Mouse (Mus musculus) c-Kit-positive CD71-positive TER-119-negative erythroid progenitor cells, embryonic 14.5 days (primary cell): Measurements from ENCODE around the gene Slc19a2.
"Not testable (repeated sequence)": the region's sequence is repeated elsewhere in the genome, so short reads cannot be mapped to it uniquely, and the experiment has no call there.

Experiments
- DNase-seq: peaks from one replicate; pipeline ENCODE4 v3.0.0-alpha.2; 2013; ENCODE audit warnings: low read depth

Slc19a2 gene

GRCm38 (mm10) chr1:164248465-164249331, at the start of gene Slc19a2:
TSS of gene Slc19a2 (plus strand) at chr1:164249046.
- peak; percentile 93 for DNase-seq

DNA sequence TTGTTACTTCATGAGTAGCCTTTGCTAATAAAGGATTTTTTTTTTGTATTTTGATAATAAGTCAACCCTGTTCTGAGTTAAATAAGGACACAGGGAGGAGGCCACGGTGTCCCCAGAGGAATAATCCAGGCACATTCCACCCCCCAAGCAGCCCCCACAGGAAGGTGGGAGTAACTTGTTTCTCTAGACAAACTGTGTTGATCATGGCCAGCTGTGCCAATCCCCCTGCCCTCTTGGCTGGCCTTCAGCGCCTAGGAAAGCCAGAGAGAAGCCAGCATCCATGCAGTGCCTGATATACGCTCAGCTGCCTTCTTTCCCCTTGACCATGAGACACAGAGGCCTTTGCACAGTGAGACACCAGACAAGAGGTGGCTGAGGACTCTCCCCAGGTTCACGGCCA, 49.3 kb upstream of the Slc19a2 start:
- DNase-seq: no peak

DNA sequence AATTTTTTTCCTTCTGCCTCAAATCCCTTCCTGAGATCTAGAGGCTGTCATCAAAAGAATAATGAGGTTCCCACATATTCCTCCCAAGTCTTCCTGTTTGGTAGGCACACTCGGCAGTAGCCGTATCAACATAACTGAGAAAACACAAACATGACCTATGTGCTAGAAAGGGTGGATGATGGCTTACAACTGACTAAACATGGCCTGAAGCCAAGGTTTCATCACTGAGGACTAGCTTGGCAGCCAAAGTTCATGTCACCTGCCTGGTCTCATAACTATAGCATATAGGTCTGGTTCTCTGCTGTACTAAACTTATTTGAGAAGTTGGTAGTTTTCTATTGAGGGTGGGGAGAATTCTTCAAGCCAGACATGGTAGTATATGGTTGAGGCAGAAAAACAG, 40.4 kb upstream of the Slc19a2 start:
- no peak for DNase-seq

DNA sequence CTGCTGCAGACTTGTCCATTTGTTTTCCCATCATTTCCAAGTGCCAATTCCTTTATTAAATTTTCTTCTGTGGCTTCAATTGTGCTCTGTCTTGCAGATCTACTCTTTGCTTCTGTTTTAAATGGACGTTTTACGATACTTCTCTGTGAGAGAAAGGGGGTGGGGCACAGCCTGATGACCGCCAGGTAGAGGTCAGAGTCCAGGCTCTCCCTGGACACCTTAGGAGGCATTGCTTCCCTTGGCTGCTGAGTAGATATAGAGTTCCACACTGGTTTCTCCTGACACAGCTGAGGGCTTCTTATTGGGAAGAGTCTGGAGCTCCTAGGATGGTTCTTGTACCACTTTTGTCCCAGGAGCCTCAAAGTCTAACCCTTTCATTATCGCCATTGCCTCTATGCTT, 37.9 kb upstream of the Slc19a2 start:
- no peak for DNase-seq

DNA sequence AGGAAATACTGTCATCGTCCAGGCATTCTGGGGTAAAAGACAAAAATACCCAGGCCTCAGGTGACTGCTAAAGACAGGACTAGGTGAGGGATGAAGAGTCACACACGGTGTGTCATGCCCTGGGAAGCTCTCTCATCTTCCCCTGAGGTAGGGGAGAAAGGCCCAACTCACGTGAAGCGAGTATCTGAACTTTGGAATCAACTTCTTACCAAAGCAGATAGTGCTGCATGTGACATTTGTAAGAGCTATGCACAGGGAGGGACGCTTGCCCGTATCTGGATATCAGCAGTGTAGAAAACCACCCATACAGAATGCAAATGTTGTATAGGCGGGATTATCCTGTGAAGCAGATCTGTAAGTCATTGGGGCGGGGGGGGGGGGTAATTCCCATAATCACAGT, 36.2 kb upstream of the Slc19a2 start:
- no peak for DNase-seq

DNA sequence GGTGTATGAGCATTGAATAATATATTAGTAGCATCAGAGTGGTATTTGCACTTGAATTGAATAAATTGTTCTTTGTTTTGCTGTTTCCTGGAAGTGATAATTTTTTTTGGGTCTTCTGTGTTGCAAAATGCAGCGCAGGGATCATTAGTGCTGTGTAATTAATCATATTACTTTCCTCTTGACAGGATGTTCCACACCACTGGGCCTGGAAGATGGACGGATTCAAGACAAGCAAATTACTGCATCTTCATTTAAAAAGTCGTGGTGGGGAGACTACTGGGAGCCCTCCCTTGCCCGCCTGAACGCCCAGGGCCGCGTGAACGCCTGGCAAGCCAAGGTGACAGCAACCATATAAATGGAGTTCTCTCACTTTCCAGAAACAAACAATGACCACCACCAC, 34.7 kb upstream of the Slc19a2 start:
- no peak for DNase-seq

GRCm38 (mm10) chr1:164215097-164215496, 33.7 kb upstream of the Slc19a2 start:
- no peak for DNase-seq

DNA sequence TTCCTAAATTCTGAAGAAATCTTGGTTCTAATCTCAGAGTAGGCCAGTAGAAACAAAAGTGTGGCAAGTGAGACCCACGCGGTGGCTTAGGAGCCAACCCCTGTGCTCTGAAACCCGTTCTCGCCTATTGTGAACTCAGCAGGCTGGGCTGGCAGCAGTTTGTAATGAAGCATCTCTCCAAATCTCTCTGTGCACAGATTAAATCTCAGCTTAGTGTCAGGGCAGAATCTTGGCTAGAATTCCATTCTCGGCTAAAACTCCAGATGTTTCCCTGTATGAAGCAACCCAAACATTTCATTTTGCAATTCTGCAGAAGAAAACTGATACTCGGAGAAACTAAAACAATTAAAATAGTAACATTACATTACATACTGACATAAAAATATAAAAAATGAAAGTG, 33.3 kb upstream of the Slc19a2 start:
- DNase-seq: no peak

GRCm38 (mm10) chr1:164217791-164218685, 30.8 kb upstream of the Slc19a2 start:
- DNase-seq: no peak

- DNase-seq: no peak
These were observed 28.6 kb upstream of the Slc19a2 start for GRCm38 (mm10) chr1:164220261-164220660.

- no peak for DNase-seq
These were observed 25.8 kb upstream of the Slc19a2 start for GRCm38 (mm10) chr1:164223089-164223488.

GRCm38 (mm10) chr1:164231937-164232570, 16.8 kb upstream of the Slc19a2 start:
- not testable (repeated sequence) for DNase-seq

GRCm38 (mm10) chr1:164233447-164233846, 15.4 kb upstream of the Slc19a2 start:
- DNase-seq: no peak

DNA sequence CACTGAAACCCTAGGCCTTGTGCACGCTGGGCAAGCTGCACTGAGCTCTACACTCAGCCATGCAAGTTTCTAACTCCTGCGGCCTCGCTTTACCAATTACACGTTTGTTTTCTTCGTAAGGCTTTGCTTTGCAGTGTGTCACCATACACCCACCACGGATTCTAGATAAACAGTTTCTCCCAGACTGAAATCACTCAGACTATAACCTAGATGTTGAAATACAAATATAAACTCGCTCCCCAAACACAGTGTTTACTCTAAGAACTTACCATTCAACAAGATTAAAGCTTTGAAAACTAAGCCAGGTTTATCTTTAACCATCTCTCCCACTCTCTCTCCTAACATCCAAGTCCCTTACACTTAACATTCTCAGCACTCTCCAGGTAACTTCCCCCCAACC, 13.8 kb upstream of the Slc19a2 start:
- no peak for DNase-seq

- no peak for DNase-seq
These were observed 12.8 kb upstream of the Slc19a2 start for GRCm38 (mm10) chr1:164236078-164236477.

- DNase-seq: no peak
These were observed 7.4 kb upstream of the Slc19a2 start for GRCm38 (mm10) chr1:164241494-164241893.

- DNase-seq: no peak
These were observed 6.0 kb upstream of the Slc19a2 start for GRCm38 (mm10) chr1:164242809-164243208.

GRCm38 (mm10) chr1:164247442-164247841, 1.4 kb upstream of the Slc19a2 start:
- no peak for DNase-seq

GRCm38 (mm10) chr1:164247971-164248370, 875 bp upstream of the Slc19a2 start:
- no peak for DNase-seq

GRCm38 (mm10) chr1:164249332-164249711, 476 bp downstream of the Slc19a2 start:
- DNase-seq: no peak

DNA sequence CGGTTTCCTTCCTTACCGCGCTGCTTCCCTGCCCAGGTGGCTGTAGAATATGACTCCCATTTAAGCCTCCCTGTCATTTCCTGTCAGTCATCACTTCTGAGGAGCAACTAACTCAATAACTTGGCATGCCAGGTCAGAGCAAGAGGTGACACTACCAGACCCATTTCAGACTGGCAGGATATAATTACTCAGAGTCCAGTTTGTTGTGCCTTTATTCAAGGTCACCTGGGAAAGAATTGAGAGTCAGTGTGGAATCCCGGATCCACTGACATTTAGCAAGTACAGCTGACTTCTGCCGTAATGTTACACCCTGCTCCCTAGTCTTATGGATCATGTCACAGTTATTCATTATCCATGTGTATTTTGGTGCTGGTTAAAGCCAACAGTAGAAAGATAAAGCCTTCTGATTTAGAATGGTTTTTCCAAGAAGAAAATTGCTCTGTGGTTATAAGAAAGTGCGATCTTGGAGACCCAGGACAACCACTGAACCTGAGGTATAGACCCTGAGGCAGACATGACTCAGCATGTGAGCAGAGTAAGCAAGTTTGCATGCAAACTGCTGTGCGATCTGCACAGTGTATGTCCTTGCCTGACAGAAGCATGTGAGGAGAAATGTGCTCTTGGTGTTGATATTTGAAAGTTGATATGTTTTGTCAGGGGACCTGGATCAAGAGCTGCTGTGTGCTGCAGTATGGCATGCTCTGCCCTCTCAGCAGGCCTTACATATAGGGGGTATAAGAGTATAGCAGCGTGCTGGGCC, 1.7 kb downstream of the Slc19a2 start:
- peak; percentile 51 for DNase-seq

DNA sequence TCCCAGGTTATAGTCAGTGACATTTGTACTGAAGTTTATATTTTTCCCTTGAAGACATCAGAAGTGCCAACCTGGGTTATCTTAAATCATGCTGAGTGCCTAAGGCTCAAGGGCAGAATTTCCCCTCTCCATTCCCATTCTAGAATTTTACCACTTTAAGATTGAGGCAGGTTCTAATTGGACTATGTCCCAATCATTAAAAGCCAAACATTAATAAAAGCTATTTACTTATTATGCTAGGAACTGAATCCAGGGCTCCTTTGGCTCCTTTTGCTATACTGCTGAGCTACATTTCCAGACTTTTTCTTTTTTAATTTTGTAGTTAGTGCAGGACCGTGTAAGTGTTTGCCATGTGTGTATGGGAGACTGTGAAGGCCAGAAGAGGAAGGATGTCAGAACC, 2.6 kb downstream of the Slc19a2 start:
- no peak for DNase-seq
